Mouse (Mus musculus) sigmoid colon, adult 10 weeks (tissue): ENCODE data around the gene Tmem39b. TPM values are rescaled to one million over a fixed set of nuclear protein-coding genes. Genes with fewer than 3 reads are reported as not detected.

ENCODE experiments used
- polyA plus RNA-seq: library from polyadenylated mRNA; stranded (reverse); fragments of 350-450 nt; fragmentation: Illumina TruSeq; extraction: RNeasy Lipid Tissue Mini Kit (QIAGEN cat#74804); gene quantifications from one replicate; pipeline ENCODE4 v1.2.3, GENCODE M21; 2014; ENCODE audit warnings: low read depth, low replicate concordance

Gene Tmem39b
- 1.3 TPM for polyA plus RNA-seq

GRCm38 (mm10) chr4:129696158-129696985 lies at the start of gene Tmem39b:
Gene Tmem39b, minus strand, starts transcription at chr4:129696838.

GRCm38 (mm10) chr4:129742232-129743009 lies 45.8 kb upstream of the Tmem39b start, which contains the start of gene Khdrbs1:
Gene Khdrbs1, minus strand, starts transcription at chr4:129742303.

GRCm38 (mm10) chr4:129672083-129672877 lies 24.4 kb downstream of the Tmem39b start, which contains the start of gene Kpna6:
Gene Kpna6, minus strand, starts transcription at chr4:129672767.

GRCm38 (mm10) chr4:129640638-129641467 lies 55.8 kb downstream of the Tmem39b start, which contains the start of gene Txlna:
Gene Txlna, minus strand, starts transcription at chr4:129641065.

Other genes starting within 250 kb of the Tmem39b start
- gene Bsdc1, start 235.3 kb downstream of the Tmem39b start, polyA plus RNA-seq = 20.9 TPM
- not detected for gene Tssk3, start 205.8 kb downstream of the Tmem39b start, polyA plus RNA-seq
- gene Fam229a, start 205.6 kb downstream of the Tmem39b start, polyA plus RNA-seq = not detected
- 15.8 TPM for gene Marcksl1, start 183.3 kb downstream of the Tmem39b start, polyA plus RNA-seq
- gene Hdac1, start 154.1 kb downstream of the Tmem39b start, polyA plus RNA-seq = 77.8 TPM
- 0.28 TPM for gene Lck, start 123.2 kb downstream of the Tmem39b start, polyA plus RNA-seq
- gene Fam167b, start 118.3 kb downstream of the Tmem39b start, polyA plus RNA-seq = not detected
- 24.2 TPM for gene Eif3i, start 96.2 kb downstream of the Tmem39b start, polyA plus RNA-seq
- gene Tmem234, start 96.2 kb downstream of the Tmem39b start, polyA plus RNA-seq = 65.5 TPM
- gene Dcdc2b, start 82.6 kb downstream of the Tmem39b start, polyA plus RNA-seq = not detected
- gene Iqcc, start 77.7 kb downstream of the Tmem39b start, polyA plus RNA-seq = 10.8 TPM
- gene Ccdc28b, start 72.9 kb downstream of the Tmem39b start, polyA plus RNA-seq = 4.7 TPM
- gene Txlna, start 55.8 kb downstream of the Tmem39b start, polyA plus RNA-seq = 14.2 TPM
- 35.6 TPM for gene Kpna6, start 24.1 kb downstream of the Tmem39b start, polyA plus RNA-seq
- gene Khdrbs1, start 45.5 kb upstream of the Tmem39b start, polyA plus RNA-seq = 149 TPM
- gene Ptp4a2, start 114.4 kb upstream of the Tmem39b start, polyA plus RNA-seq = 2,130 TPM
- not detected for gene Spocd1, start 232.4 kb upstream of the Tmem39b start, polyA plus RNA-seq